Mouse (Mus musculus): ENCODE data around the gene Ssu72. TPM values are rescaled to one million over a fixed set of nuclear protein-coding genes. Genes with fewer than 3 reads are reported as not detected.

Gene Ssu72
- total and polyA plus RNA-seq, 2 experiments from 2014 or later = 84.1 to 152 TPM

DNA sequence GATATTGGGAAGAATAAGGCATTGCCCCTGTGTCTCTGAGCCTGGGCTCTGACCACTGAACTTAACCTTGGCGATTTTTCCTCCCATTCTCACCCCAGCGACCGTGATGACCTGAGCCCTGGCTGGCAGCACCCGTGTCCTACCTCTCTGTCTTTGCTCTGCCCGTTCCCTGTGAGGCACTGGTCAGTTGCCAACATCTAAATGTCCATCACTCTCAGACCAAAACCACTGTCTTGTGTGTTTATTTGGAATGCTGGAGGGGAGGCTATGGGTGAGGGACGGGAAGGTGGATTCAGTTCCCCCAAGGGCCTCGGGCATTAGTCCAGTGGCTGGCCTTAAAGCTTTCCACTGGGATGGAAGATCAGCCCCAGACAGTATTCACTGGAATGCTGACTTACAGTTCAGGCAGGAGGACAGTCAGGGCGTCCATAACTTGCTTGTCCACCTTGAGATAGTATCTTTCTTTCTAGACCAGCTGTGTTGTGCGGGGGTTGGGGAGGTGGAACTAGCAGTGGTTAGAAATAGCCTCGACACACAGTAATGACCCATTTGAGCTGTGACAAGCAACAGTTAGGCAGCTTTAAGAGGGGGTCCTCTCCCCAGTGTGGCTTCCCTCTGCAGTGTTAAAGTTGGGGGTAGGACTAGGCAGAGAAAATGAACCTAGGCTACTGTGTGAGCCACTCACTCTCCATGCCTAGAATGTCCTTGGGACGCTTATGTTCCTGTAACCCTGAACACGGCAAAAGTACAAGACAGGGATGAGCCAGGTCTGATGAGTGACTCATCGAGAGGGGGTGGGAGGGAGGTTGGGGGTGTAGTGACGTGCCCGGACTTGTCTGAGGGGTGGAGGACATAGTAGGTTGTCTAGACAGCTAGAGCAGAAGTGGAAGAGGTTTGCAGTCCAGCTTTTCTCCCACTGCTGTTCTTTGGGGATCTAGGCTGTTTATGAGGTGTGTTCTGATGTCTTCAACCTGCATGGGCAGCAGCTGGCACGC lies 8.0 kb upstream of the Ssu72 start:
- DNase-seq (ENCODE audit: low spot score) (no peak), ATAC-seq (ENCODE audit: low FRiP score) (no peak)
- Histone ChIP-seq H3K36me3 (ENCODE audit: insufficient read depth, low read length) (no peaks in the 10 kb centered on the region), H3K27ac (ENCODE audit: low read depth, low read length) (no peak overlapping the region), H3K4me1 (ENCODE audit: insufficient read depth, low read length) (peaks cover 18% of the 10 kb centered on the region), H3K27me3 (ENCODE audit: insufficient read depth, low read length) (no peaks in the 10 kb centered on the region), H3K9me3 (ENCODE audit: low read length) (no peaks in the 10 kb centered on the region), H3K4me2 (ENCODE audit: low read depth, low read length, poor library complexity, severe bottlenecking) (peak overlapping the region; percentile 95), H3K9ac (replicated peaks; ENCODE audit: low read length, poor library complexity, severe bottlenecking) (peak overlapping the region; percentile 87), H3K4me3 (ENCODE audit: low read depth, low read length) (peak overlapping the region; percentile 71)
- TF ChIP-seq CTCF (IDR thresholded peaks at IDR 0.05) = no peak
- 80% methylated on average over 16 of the region's 16 CpGs for WGBS

DNA sequence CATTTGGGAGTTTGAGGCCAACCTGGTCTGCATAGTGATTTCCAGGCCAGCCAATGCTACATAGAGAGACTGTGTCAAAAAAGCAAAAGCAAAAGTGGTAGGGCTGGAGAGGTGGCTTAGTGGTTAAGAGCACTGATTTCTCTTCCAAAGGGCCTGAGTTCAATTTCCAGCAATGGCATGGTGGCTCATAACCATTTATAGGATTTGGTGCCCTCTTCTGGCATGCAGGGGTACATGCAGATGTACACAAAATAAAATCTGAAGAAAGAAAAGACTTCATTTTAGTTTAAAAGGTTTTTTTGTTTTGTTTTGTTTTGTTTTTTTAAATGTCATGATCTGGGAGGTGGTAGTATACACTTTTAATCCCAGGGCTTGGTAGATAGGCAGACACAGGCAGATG lies 4.2 kb upstream of the Ssu72 start:
- H3K4me2 ChIP-seq (ENCODE audit: low read depth, low read length, poor library complexity, severe bottlenecking) = no peak overlapping the region

GRCm38 (mm10) chr4:155703425-155703929 lies 1.1 kb upstream of the Ssu72 start:
- H3K9ac ChIP-seq (replicated peaks; ENCODE audit: low read length, poor library complexity, severe bottlenecking) = no peak overlapping the region
- H3K27ac ChIP-seq (ENCODE audit: low read depth, low read length) = no peak overlapping the region
- no peak for TF ChIP-seq CTCF (IDR thresholded peaks at IDR 0.05)
- peaks cover 3% of the 10 kb centered on the region; the same call in 1 of the 2 replicates for H3K4me1 ChIP-seq (ENCODE audit: insufficient read depth, low read length)
- no peaks in the 10 kb centered on the region for H3K9me3 ChIP-seq (ENCODE audit: low read length)
- 96% methylated on average over 4 of the region's 4 CpGs for WGBS
- ATAC-seq (ENCODE audit: low FRiP score) (no peak), DNase-seq (ENCODE audit: low spot score) (no peak)
- no peak overlapping the region for H3K4me3 ChIP-seq (ENCODE audit: low read depth, low read length)
- H3K36me3 ChIP-seq (ENCODE audit: insufficient read depth, low read length) = no peaks in the 10 kb centered on the region
- no peaks in the 10 kb centered on the region for H3K27me3 ChIP-seq (ENCODE audit: insufficient read depth, low read length)
- no peak overlapping the region for H3K4me2 ChIP-seq (ENCODE audit: low read depth, low read length, poor library complexity, severe bottlenecking)

More for the DNA sequence above, 4.2 kb upstream of the Ssu72 start:
- H3K4me3 ChIP-seq (ENCODE audit: low read depth, low read length) = no peak overlapping the region
- peaks cover 16% of the 10 kb centered on the region for H3K4me1 ChIP-seq (ENCODE audit: insufficient read depth, low read length)
- ATAC-seq (ENCODE audit: low FRiP score) (no peak), DNase-seq (ENCODE audit: low spot score) (peak; percentile 35)
- no peaks in the 10 kb centered on the region for H3K9me3 ChIP-seq (ENCODE audit: low read length)
- H3K9ac ChIP-seq (replicated peaks; ENCODE audit: low read length, poor library complexity, severe bottlenecking) = no peak overlapping the region
- H3K27me3 ChIP-seq (ENCODE audit: insufficient read depth, low read length) = no peaks in the 10 kb centered on the region
- peak; percentile 79 for TF ChIP-seq CTCF (IDR thresholded peaks at IDR 0.05)
- no peaks in the 10 kb centered on the region for H3K36me3 ChIP-seq (ENCODE audit: insufficient read depth, low read length)
- no peak overlapping the region for H3K27ac ChIP-seq (ENCODE audit: low read depth, low read length)

DNA sequence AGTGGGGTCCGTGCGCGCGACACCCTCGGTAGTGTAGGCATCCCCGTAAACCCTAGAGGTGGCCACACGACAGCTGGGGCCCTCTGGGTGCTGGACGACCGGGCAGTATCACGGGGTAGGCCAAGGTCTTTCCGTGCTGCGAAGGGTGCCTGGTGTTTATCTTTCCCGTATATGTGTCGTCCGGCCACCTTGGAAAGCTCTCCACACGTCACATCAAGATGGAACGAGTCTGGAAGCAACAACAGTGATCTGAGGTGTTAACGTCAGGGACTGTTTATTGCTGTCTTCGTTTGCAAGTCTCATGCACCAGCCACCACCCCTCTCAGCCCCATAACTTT lies 961 bp downstream of the Ssu72 start:
- Histone ChIP-seq H3K36me3 (ENCODE audit: insufficient read depth, low read length) (no peaks in the 10 kb centered on the region), H3K4me2 (ENCODE audit: low read depth, low read length, poor library complexity, severe bottlenecking) (peak overlapping the region; percentile 83), H3K4me1 (ENCODE audit: insufficient read depth, low read length) (peaks cover 3% of the 10 kb centered on the region; the same call in 1 of the 2 replicates), H3K4me3 (ENCODE audit: low read depth, low read length) (peak overlapping the region; percentile 89), H3K9ac (replicated peaks; ENCODE audit: low read length, poor library complexity, severe bottlenecking) (peak overlapping the region; percentile 94), H3K9me3 (ENCODE audit: low read length) (no peaks in the 10 kb centered on the region), H3K27me3 (ENCODE audit: insufficient read depth, low read length) (no peaks in the 10 kb centered on the region), H3K27ac (ENCODE audit: low read depth, low read length) (peak overlapping the region; percentile 93)
- no peak for DNase-seq (ENCODE audit: low spot score)
- TF ChIP-seq CTCF (IDR thresholded peaks at IDR 0.05) = no peak
- ATAC-seq (ENCODE audit: low FRiP score) = no peak
- WGBS = under 1% methylated on average over 19 of the region's 19 CpGs

DNA sequence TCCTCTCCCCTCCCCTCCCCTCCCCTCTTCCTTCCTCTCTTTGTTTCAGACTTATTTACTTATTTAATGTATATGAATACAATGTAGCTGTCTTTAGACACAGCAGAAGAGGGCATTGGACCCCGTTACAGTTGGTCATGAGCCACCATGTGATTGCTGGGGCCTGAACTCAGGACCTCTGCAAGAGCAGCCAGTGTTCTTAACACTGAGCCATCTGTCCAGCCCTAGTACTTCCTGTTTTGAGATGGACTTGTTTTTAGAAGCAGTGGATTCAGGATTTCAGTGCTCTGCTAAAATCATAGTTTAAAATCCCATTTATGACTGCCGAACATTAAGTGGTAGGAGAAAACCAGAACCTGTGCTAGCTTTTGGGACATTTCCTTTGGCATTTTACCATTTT lies 4.0 kb downstream of the Ssu72 start:
- H3K36me3 ChIP-seq (ENCODE audit: insufficient read depth, low read length) = no peaks in the 10 kb centered on the region
- no peaks in the 10 kb centered on the region for H3K27me3 ChIP-seq (ENCODE audit: insufficient read depth, low read length)
- H3K4me3 ChIP-seq (ENCODE audit: low read depth, low read length) = no peak overlapping the region
- WGBS = 79% methylated on average over 2 of the region's 2 CpGs
- peaks cover 3% of the 10 kb centered on the region; the same call in 1 of the 2 replicates for H3K4me1 ChIP-seq (ENCODE audit: insufficient read depth, low read length)
- no peak for ATAC-seq (ENCODE audit: low FRiP score)
- no peaks in the 10 kb centered on the region for H3K9me3 ChIP-seq (ENCODE audit: low read length)
- no peak overlapping the region for H3K4me2 ChIP-seq (ENCODE audit: low read depth, low read length, poor library complexity, severe bottlenecking)
- no peak for DNase-seq (ENCODE audit: low spot score)
- no peak overlapping the region for H3K27ac ChIP-seq (ENCODE audit: low read depth, low read length)
- no peak overlapping the region for H3K9ac ChIP-seq (replicated peaks; ENCODE audit: low read length, poor library complexity, severe bottlenecking)
- TF ChIP-seq CTCF (IDR thresholded peaks at IDR 0.05) = no peak

- Histone ChIP-seq H3K4me3 (ENCODE audit: low read depth, low read length) (no peak overlapping the region), H3K9ac (replicated peaks; ENCODE audit: low read length, poor library complexity, severe bottlenecking) (no peak overlapping the region), H3K9me3 (ENCODE audit: low read length) (no peaks in the 10 kb centered on the region), H3K27me3 (ENCODE audit: insufficient read depth, low read length) (no peaks in the 10 kb centered on the region), H3K36me3 (ENCODE audit: insufficient read depth, low read length) (no peaks in the 10 kb centered on the region), H3K27ac (ENCODE audit: low read depth, low read length) (no peak overlapping the region), H3K4me1 (ENCODE audit: insufficient read depth, low read length) (peaks cover 3% of the 10 kb centered on the region; the same call in 1 of the 2 replicates), H3K4me2 (ENCODE audit: low read depth, low read length, poor library complexity, severe bottlenecking) (no peak overlapping the region)
- TF ChIP-seq CTCF (IDR thresholded peaks at IDR 0.05) = no peak
- ATAC-seq (ENCODE audit: low FRiP score) = no peak
- DNase-seq (ENCODE audit: low spot score) = no peak
These were observed 4.4 kb downstream of the Ssu72 start for GRCm38 (mm10) chr4:155708988-155709387.
